Mouse (Mus musculus) limb, embryonic 11.5 days (tissue): ENCODE measurements around the gene Ror1. TPM values are rescaled to one million over a fixed set of nuclear protein-coding genes. Genes with fewer than 3 reads are reported as not detected.
A peak's percentile ranks its signal among the peaks of the same experiment; 100 is the strongest.

Experiments used
- ATAC-seq: fragments of 200-750 bp; cut with Nextera tagmentation; 2 replicates; pipeline ENCODE4 v1.8.0; 2017; ENCODE audit warnings: low read depth; ENCODE audit not compliant: insufficient number of reproducible peaks, low FRiP score, low TSS enrichment
- DNase-seq: peaks from one replicate; pipeline ENCODE4 v3.0.0-alpha.2; 2015; ENCODE audit warnings: low spot score
- H3K27ac ChIP-seq: fragments of 300-500 bp; sonication (generic); replicated peaks from 2 replicates; pipeline ENCODE4 v1.5.1; 2014; ENCODE audit warnings: low read depth, mild to moderate bottlenecking, low read length
- H3K27me3 ChIP-seq: fragments of 300-500 bp; sonication (generic); 2 replicates; pipeline ENCODE4 v1.6.1; 2014; ENCODE audit warnings: mild to moderate bottlenecking, low read length, mixed read lengths; ENCODE audit not compliant: control insufficient read depth, insufficient read depth
- H3K36me3 ChIP-seq: fragments of 300-500 bp; sonication (generic); 2 replicates; pipeline ENCODE4 v1.6.1; 2014; ENCODE audit warnings: mild to moderate bottlenecking, low read length, moderate library complexity, mixed read lengths; ENCODE audit not compliant: control insufficient read depth, insufficient read depth
- H3K4me1 ChIP-seq: fragments of 300-500 bp; sonication (generic); 2 replicates; pipeline ENCODE4 v1.6.1; 2014; ENCODE audit warnings: low read length, mixed read lengths; ENCODE audit not compliant: control insufficient read depth, insufficient read depth
- H3K4me2 ChIP-seq: fragments of 300-500 bp; sonication (generic); 2 replicates; pipeline ENCODE4 v1.6.1; 2014; ENCODE audit warnings: low read depth, mild to moderate bottlenecking, moderate library complexity; ENCODE audit not compliant: severe bottlenecking
- H3K4me3 ChIP-seq: fragments of 300-500 bp; sonication (generic); 2 replicates; pipeline ENCODE4 v1.5.1; 2014; ENCODE audit warnings: low read depth, low read length
- H3K9ac ChIP-seq: fragments of 300-500 bp; sonication (generic); 2 replicates; pipeline ENCODE4 v1.6.1; 2014; ENCODE audit warnings: mild to moderate bottlenecking, low read length
- H3K9me3 ChIP-seq: fragments of 300-500 bp; sonication (generic); 2 replicates; pipeline ENCODE4 v1.6.1; 2016; ENCODE audit warnings: low read length; ENCODE audit not compliant: control insufficient read depth
- WGBS: fragments of 180-500 bp; shearing (Covaris S2); extraction: QIAGEN DNeasy Blood & Tissue Kit; methylation state at CpG from one replicate; pipeline ENCODE4 v1.1.7; 2014; 5-methylcytosine and 5-hydroxymethylcytosine counted together
- polyA plus RNA-seq: library from polyadenylated mRNA; unstranded; fragments of >200 nt; fragmentation: Nextera tagmentation; extraction: Ambion mirVana; gene quantifications from 2 replicates; pipeline ENCODE4 v1.2.1, GENCODE M21; 2014

Ror1 gene
- polyA plus RNA-seq, 1 experiment from 2014 or later: 12.6 TPM

DNA sequence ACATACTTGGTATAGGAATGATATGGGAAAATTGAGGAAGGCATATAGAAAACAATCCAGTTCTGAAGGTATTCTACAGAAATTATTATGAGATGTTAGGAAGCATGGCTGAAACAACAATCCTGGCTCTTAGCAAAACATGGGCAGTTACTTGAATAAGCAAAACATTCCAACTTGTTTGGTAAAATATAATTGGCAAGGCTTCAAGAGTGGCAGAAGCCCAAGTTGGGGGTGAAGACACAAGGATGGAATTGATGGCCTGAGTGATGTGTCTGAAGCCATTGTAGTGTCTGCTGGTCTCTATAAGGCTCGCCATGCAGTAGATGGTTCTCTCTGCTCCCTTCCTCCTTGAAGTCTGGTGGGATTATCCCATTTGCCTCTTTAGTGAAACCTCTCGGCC lies 35.9 kb downstream of the Ror1 start:
- Histone ChIP-seq H3K4me1 (peaks cover 8% of the 10 kb centered on the region; the same call in 1 of the 2 replicates), H3K36me3 (no peaks in the 10 kb centered on the region), H3K9me3 (no peaks in the 10 kb centered on the region), H3K4me2 (no peak overlapping the region), H3K4me3 (no peak overlapping the region), H3K27ac (no peak overlapping the region), H3K27me3 (no peaks in the 10 kb centered on the region), H3K9ac (no peak overlapping the region)
- WGBS: 90% methylated on average over 2 of the region's 2 CpGs
- no peak for DNase-seq
- ATAC-seq: no peak

DNA sequence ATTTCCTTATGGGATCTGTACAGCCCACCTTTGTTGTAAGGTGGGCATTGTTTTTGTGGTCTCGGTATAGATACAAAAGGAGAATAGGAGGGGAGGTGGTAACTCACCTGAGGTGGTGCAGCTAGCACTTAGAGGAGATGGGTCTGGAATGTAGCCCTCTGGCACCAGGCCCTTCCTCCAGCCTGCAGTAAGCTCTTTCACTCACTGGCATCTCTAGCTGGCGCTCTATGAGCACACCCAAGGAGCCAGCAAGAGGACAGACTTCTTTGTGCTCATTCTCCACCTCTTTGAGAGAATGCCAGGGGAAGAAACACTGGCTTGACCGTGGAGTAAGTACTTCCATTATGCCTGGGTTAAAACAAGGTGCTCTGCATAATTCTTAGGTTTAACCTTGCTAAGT lies 36.7 kb downstream of the Ror1 start:
- no peaks in the 10 kb centered on the region for H3K9me3 ChIP-seq
- WGBS: 88% methylated on average over 3 of the region's 3 CpGs
- H3K4me1 ChIP-seq: peaks cover 7% of the 10 kb centered on the region
- no peak overlapping the region for H3K27ac ChIP-seq
- ATAC-seq (no peak), DNase-seq (no peak)
- no peaks in the 10 kb centered on the region for H3K36me3 ChIP-seq
- H3K4me3 ChIP-seq: no peak overlapping the region
- H3K27me3 ChIP-seq: no peaks in the 10 kb centered on the region
- no peak overlapping the region for H3K9ac ChIP-seq
- no peak overlapping the region for H3K4me2 ChIP-seq

- Histone ChIP-seq H3K36me3 (no peaks in the 10 kb centered on the region), H3K4me1 (peaks cover 7% of the 10 kb centered on the region), H3K27ac (no peak overlapping the region), H3K27me3 (no peaks in the 10 kb centered on the region), H3K9ac (no peak overlapping the region), H3K4me3 (no peak overlapping the region), H3K9me3 (no peaks in the 10 kb centered on the region), H3K4me2 (no peak overlapping the region)
- no peak for DNase-seq
- 88% methylated on average over 4 of the region's 4 CpGs for WGBS
- ATAC-seq: no peak
Measured at GRCm38 (mm10) chr4:100136046-100136445, 40.5 kb downstream of the Ror1 start.

GRCm38 (mm10) chr4:100137102-100137835 lies 41.7 kb downstream of the Ror1 start:
- ATAC-seq (no peak), DNase-seq (peak; percentile 38)
- WGBS: 54% methylated on average over 11 of the region's 11 CpGs
- no peaks in the 10 kb centered on the region for H3K9me3 ChIP-seq
- no peaks in the 10 kb centered on the region for H3K27me3 ChIP-seq
- H3K9ac ChIP-seq: no peak overlapping the region
- H3K36me3 ChIP-seq: no peaks in the 10 kb centered on the region
- no peak overlapping the region for H3K4me3 ChIP-seq
- H3K4me2 ChIP-seq: no peak overlapping the region
- H3K27ac ChIP-seq: peak overlapping the region; percentile 68; the same call in 1 of the 2 replicates
- H3K4me1 ChIP-seq: peaks cover 7% of the 10 kb centered on the region

GRCm38 (mm10) chr4:100141626-100142025 lies 46.0 kb downstream of the Ror1 start:
- Histone ChIP-seq H3K27ac (no peak overlapping the region), H3K9me3 (no peaks in the 10 kb centered on the region), H3K36me3 (no peaks in the 10 kb centered on the region), H3K4me3 (no peak overlapping the region), H3K9ac (no peak overlapping the region), H3K27me3 (no peaks in the 10 kb centered on the region), H3K4me2 (no peak overlapping the region), H3K4me1 (peaks cover 4% of the 10 kb centered on the region)
- ATAC-seq: no peak
- no peak for DNase-seq
- 53% methylated on average over 2 of the region's 2 CpGs for WGBS

DNA sequence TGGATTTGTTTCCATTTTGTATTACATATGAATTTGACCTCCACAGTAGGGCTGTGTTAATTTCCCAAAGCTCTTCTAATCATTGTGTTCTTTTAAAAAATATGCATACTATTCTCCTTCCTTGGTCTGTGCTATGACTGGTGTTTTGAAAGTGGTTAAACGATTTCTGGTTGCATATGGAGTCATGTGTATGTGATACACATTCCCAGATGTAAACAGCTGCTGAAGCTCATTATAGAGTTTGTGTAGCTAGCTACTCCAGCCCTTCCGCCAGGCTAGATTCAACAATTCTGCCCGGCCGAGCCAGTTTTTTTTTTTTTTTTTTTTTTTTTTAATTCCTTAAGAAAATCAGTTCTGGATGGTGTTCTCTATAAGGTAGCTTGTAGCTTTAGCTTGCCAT lies 49.2 kb downstream of the Ror1 start:
- no peak overlapping the region for H3K4me2 ChIP-seq
- H3K27me3 ChIP-seq: no peaks in the 10 kb centered on the region
- H3K9me3 ChIP-seq: no peaks in the 10 kb centered on the region
- no peak for DNase-seq
- no peaks in the 10 kb centered on the region for H3K4me1 ChIP-seq
- no peak overlapping the region for H3K27ac ChIP-seq
- H3K4me3 ChIP-seq: no peak overlapping the region
- ATAC-seq: no peak
- no peaks in the 10 kb centered on the region for H3K36me3 ChIP-seq
- no peak overlapping the region for H3K9ac ChIP-seq
- WGBS: 78% methylated on average over 4 of the region's 4 CpGs

DNA sequence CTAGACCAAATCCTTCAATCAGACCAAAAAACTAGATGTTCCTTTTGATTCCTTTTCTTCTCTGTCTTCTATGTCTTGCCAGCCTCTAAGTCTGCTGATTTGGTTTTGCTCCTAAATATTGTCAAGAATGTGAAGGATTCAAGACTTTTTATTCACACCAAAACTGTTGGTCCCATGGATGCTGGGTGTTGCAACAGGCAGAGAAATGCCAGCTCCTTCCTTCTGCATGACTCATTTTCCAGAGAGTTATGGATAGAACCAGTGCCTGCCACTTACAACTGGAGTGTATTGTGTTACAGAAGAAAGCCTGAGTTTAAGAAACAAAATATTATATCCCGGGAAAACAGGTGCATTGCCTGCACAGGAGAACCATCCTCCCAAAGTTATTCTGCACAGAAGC lies 55.2 kb downstream of the Ror1 start:
- Histone ChIP-seq H3K4me3 (no peak overlapping the region), H3K4me2 (no peak overlapping the region), H3K27me3 (no peaks in the 10 kb centered on the region), H3K36me3 (no peaks in the 10 kb centered on the region), H3K9ac (no peak overlapping the region), H3K9me3 (no peaks in the 10 kb centered on the region), H3K4me1 (peaks cover 4% of the 10 kb centered on the region; the same call in 1 of the 2 replicates), H3K27ac (no peak overlapping the region)
- no peak for DNase-seq
- WGBS: 84% methylated on average over 1 of the region's 1 CpGs
- no peak for ATAC-seq

DNA sequence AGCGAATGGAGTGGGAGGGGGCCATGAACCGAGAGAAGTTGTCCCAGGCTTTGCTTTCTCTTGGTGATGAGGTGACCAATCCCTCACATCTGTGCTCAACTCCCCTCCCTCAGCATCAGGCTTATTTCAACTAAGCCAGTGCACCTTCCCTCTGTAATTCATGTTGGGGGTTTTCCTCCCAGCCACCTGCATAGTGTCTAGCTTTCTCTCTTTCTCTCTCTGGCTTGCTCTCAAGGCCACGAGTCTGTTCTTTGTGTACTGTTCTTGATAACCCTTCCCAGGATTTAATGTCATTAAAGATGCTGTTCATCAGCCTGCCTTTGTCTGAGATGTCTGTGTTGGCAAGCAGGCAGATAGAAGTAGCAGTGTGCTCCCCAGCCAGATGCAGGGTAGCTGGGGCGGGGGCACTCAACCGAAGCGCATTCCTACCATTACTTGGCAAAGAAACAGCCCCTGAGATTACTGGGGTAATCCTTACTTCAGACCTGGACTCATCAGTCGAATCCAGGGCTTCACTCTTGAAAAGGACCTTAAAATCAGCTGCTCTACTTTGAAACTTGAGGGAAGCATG lies 59.1 kb downstream of the Ror1 start:
- no peak for DNase-seq
- H3K27ac ChIP-seq: no peak overlapping the region
- 75% methylated on average over 7 of the region's 7 CpGs for WGBS
- H3K36me3 ChIP-seq: no peaks in the 10 kb centered on the region
- no peak overlapping the region for H3K9ac ChIP-seq
- H3K4me2 ChIP-seq: no peak overlapping the region
- no peak for ATAC-seq
- H3K4me1 ChIP-seq: peaks cover 10% of the 10 kb centered on the region; the same call in 1 of the 2 replicates
- no peaks in the 10 kb centered on the region for H3K27me3 ChIP-seq
- no peaks in the 10 kb centered on the region for H3K9me3 ChIP-seq
- H3K4me3 ChIP-seq: no peak overlapping the region
